Mouse (Mus musculus) cerebellum, adult (tissue): ENCODE results near the gene Gm28827.
"Not testable (repeated sequence)": the region's sequence is repeated elsewhere in the genome, so short reads cannot be mapped to it uniquely, and the experiment has no call there.

Experiments
- ATAC-seq: cut with Nextera tagmentation; 2 replicates; pipeline ENCODE4 v1.9.2; 2017; ENCODE audit warnings: mild to moderate bottlenecking, moderate library complexity, mixed read lengths; ENCODE audit not compliant: insufficient number of reproducible peaks, low FRiP score, low TSS enrichment

Gene Gm28827

DNA sequence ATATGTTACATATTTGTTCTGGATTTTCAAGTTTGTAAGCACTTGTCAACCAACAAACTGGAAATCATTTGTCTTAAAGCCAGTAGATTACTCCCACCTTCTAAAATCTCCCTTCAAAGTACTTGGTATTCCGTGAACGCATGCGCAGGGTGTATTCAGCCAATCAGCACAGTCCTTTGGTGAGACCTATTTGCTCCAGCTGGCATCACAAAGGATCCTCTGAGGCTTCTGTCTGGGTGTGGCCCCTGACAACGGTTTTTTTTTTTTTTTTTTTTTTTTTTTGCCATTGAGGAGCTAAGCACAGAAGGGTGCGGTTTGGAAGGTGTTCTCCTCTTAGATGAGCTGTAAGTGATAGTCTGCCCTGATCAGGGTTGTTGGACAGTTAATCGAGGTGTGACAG is at the start of gene Gm28827:
TSS of gene Gm28827 (plus strand) at position 301 of the 400 bp plus-strand sequence.
- not testable (repeated sequence) for ATAC-seq
